Mouse (Mus musculus): ENCODE results near the gene Cptp. TPM values are rescaled to one million over a fixed set of nuclear protein-coding genes. Genes with fewer than 3 reads are reported as not detected.

The Cptp gene
- total RNA-seq, 2 experiments from 2014 or later, result 29.2 to 31.7 TPM

GRCm38 (mm10) chr4:155833234-155833633, 36.0 kb downstream of the Cptp start:
- Histone ChIP-seq H3K4me3 (no peak overlapping the region), H3K27ac (no peak overlapping the region)
- no peak for TF ChIP-seq CTCF (conservative IDR thresholded peaks at IDR 0.05)
- no peak for DNase-seq (ENCODE audit: low spot score in 2 of 2)

- Histone ChIP-seq H3K4me3 (peak overlapping the region; percentile 86), H3K27ac (peak overlapping the region; percentile 94)
- no peak for DNase-seq (ENCODE audit: low spot score in 2 of 2)
- no peak for TF ChIP-seq CTCF (conservative IDR thresholded peaks at IDR 0.05)
Measured at GRCm38 (mm10) chr4:155832321-155832720, 36.9 kb downstream of the Cptp start.

GRCm38 (mm10) chr4:155831831-155832230, 37.4 kb downstream of the Cptp start:
- DNase-seq (ENCODE audit: low spot score in 2 of 2), result peak in 1 of 2 experiments; percentile 37
- TF ChIP-seq CTCF (conservative IDR thresholded peaks at IDR 0.05), result no peak
- Histone ChIP-seq H3K4me3 (peak overlapping the region; percentile 86), H3K27ac (peak overlapping the region; percentile 94)

- peak; percentile 79 for TF ChIP-seq CTCF (conservative IDR thresholded peaks at IDR 0.05)
Measured at GRCm38 (mm10) chr4:155831205-155831766, 38.0 kb downstream of the Cptp start, which contains the start of gene Aurkaip1. Gene Aurkaip1, plus strand, starts transcription at chr4:155831272.

GRCm38 (mm10) chr4:155830596-155830995, 38.6 kb downstream of the Cptp start:
- no peak for TF ChIP-seq CTCF (conservative IDR thresholded peaks at IDR 0.05)
- Histone ChIP-seq H3K27ac (peak overlapping the region; percentile 94; the same call in 1 of the 2 replicates), H3K4me3 (peak overlapping the region; percentile 86)
- DNase-seq (ENCODE audit: low spot score in 2 of 2), result no peak

More at GRCm38 (mm10) chr4:155831205-155831766, 38.0 kb downstream of the Cptp start, which contains the start of gene Aurkaip1:
- Histone ChIP-seq H3K27ac (peak within 1 kb of the TSS; percentile 94), H3K4me3 (peak within 1 kb of the TSS; percentile 86)
- peak; percentile 94 to 96 for DNase-seq (ENCODE audit: low spot score in 2 of 2)

GRCm38 (mm10) chr4:155829866-155830265, 39.4 kb downstream of the Cptp start:
- no peak for TF ChIP-seq CTCF (conservative IDR thresholded peaks at IDR 0.05)
- no peak for DNase-seq (ENCODE audit: low spot score in 2 of 2)
- Histone ChIP-seq H3K27ac (no peak overlapping the region), H3K4me3 (no peak overlapping the region)

- Histone ChIP-seq H3K27ac (peak overlapping the region; percentile 12; the same call in 1 of the 2 replicates), H3K4me3 (no peak overlapping the region)
- no peak for TF ChIP-seq CTCF (conservative IDR thresholded peaks at IDR 0.05)
- no peak for DNase-seq (ENCODE audit: low spot score in 2 of 2)
Measured at GRCm38 (mm10) chr4:155823443-155823842, 45.8 kb downstream of the Cptp start.

GRCm38 (mm10) chr4:155821025-155821424, 48.2 kb downstream of the Cptp start:
- no peak for DNase-seq (ENCODE audit: low spot score in 2 of 2)
- TF ChIP-seq CTCF (conservative IDR thresholded peaks at IDR 0.05), result peak; percentile 67
- no peak overlapping the region for H3K4me3 ChIP-seq
- H3K27ac ChIP-seq, result no peak overlapping the region

- TF ChIP-seq CTCF (conservative IDR thresholded peaks at IDR 0.05), result no peak
- DNase-seq (ENCODE audit: low spot score in 2 of 2), result peak in 1 of 2 experiments; percentile 9
- no peak overlapping the region for H3K4me3 ChIP-seq
- no peak overlapping the region for H3K27ac ChIP-seq
Measured at GRCm38 (mm10) chr4:155817533-155817932, 51.7 kb downstream of the Cptp start.

Small RNA genes lying within 50 kb of the gene (microRNA-seq; reads per million reads assigned to microRNA genes)
- gene Gm22991, result 0 reads per million in 2 experiments

Other genes with a start within 250 kb of the Cptp start
- 10 to 100 TPM; 43.6 to 48.8 TPM for gene Cdk11b, start 244.6 kb downstream of the Cptp start, total RNA-seq (2021)
- gene Gm10563, start 224.0 kb downstream of the Cptp start, total RNA-seq (2021), result not detected
- gene Mmp23, start 216.1 kb downstream of the Cptp start, total RNA-seq (2021), result 1 to 10 TPM; 2.7 to 3.4 TPM
- gene Mib2, start 200.2 kb downstream of the Cptp start, total RNA-seq (2021), result 100 to 1,000 TPM; 111 to 114 TPM
- gene Fndc10, start 175.1 kb downstream of the Cptp start, total RNA-seq (2021), result 10 to 100 TPM; 26.5 to 27.9 TPM
- gene Ssu72, start 164.6 kb downstream of the Cptp start, total RNA-seq (2021), result 10 to 100 TPM; 90.9 to 92.8 TPM
- gene Tmem240, start 134.6 kb downstream of the Cptp start, total RNA-seq (2021), result 10 to 100 TPM; 32.7 to 39.0 TPM
- 10 to 100 TPM; 49.9 to 51.4 TPM for gene Atad3a, start 108.3 kb downstream of the Cptp start, total RNA-seq (2021)
- 1 to 10 TPM; 9.6 to 9.8 TPM for gene Vwa1, start 94.7 kb downstream of the Cptp start, total RNA-seq (2021)
- 10 to 100 TPM; 24.0 to 24.8 TPM for gene Tmem88b, start 83.6 kb downstream of the Cptp start, total RNA-seq (2021)
- gene Ankrd65, start 79.0 kb downstream of the Cptp start, total RNA-seq (2021), result under 1 TPM in 1 of 2 experiments, not detected in 1; 0.32 TPM
- 10 to 100 TPM; 86.6 to 89.6 TPM for gene Mrpl20, start 66.6 kb downstream of the Cptp start, total RNA-seq (2021)
- 10 to 100 TPM; 79.4 to 94.2 TPM for gene Ccnl2, start 57.0 kb downstream of the Cptp start, total RNA-seq (2021)
- 100 to 1,000 TPM; 102 to 105 TPM for gene Aurkaip1, start 38.2 kb downstream of the Cptp start, total RNA-seq (2021)
- 10 to 100 TPM in 1 of 2 experiments, 1 to 10 TPM in 1; 8.4 to 10.6 TPM for gene Mxra8, start 29.8 kb downstream of the Cptp start, total RNA-seq (2021)
- 10 to 100 TPM; 80.8 to 81.9 TPM for gene Dvl1, start 22.0 kb downstream of the Cptp start, total RNA-seq (2021)
- under 1 TPM; 0.33 to 0.44 TPM for gene Tas1r3, start 6.1 kb downstream of the Cptp start, total RNA-seq (2021)
- gene Ints11, start 106 bp upstream of the Cptp start, total RNA-seq (2021), result 10 to 100 TPM; 33.7 to 35.8 TPM
- gene Pusl1, start 22.3 kb upstream of the Cptp start, total RNA-seq (2021), result 10 to 100 TPM; 62.3 to 68.1 TPM
- gene Acap3, start 22.4 kb upstream of the Cptp start, total RNA-seq (2021), result 100 to 1,000 TPM; 121 to 129 TPM
- 10 to 100 TPM; 69.8 to 71.2 TPM for gene Ube2j2, start 74.4 kb upstream of the Cptp start, total RNA-seq (2021)
- gene C1qtnf12, start 92.9 kb upstream of the Cptp start, total RNA-seq (2021), result 10 to 100 TPM; 11.5 to 18.0 TPM
- gene B3galt6, start 123.2 kb upstream of the Cptp start, total RNA-seq (2021), result 10 to 100 TPM in 1 of 2 experiments, 1 to 10 TPM in 1; 9.3 to 10.1 TPM
- gene Sdf4, start 123.4 kb upstream of the Cptp start, total RNA-seq (2021), result 100 to 1,000 TPM; 191 to 194 TPM
- 1 to 10 TPM; 1.3 to 2.3 TPM for gene Tnfrsf4, start 144.4 kb upstream of the Cptp start, total RNA-seq (2021)
- not detected for gene Tnfrsf18, start 156.7 kb upstream of the Cptp start, total RNA-seq (2021)
- gene Ttll10, start 190.0 kb upstream of the Cptp start, total RNA-seq (2021), result under 1 TPM in 1 of 2 experiments, not detected in 1; 0.26 TPM
- gene 9430015G10Rik, start 240.5 kb upstream of the Cptp start, total RNA-seq (2021), result 10 to 100 TPM; 27.3 to 34.9 TPM